Mouse (Mus musculus) embryonic facial prominence, embryonic 10.5 days (tissue): ENCODE measurements around the gene Sema3c. TPM values are rescaled to one million over a fixed set of nuclear protein-coding genes. Genes with fewer than 3 reads are reported as not detected.

ENCODE experiments used
- DNase-seq: peaks from one replicate; pipeline ENCODE4 v3.0.0-alpha.2; 2017; ENCODE audit warnings: low spot score
- H3K27ac ChIP-seq: fragments of 300-500 bp; sonication (generic); replicated peaks from 2 replicates; pipeline ENCODE4 v1.5.1; 2016; ENCODE audit warnings: mild to moderate bottlenecking
- H3K27me3 ChIP-seq: fragments of 300-500 bp; sonication (generic); replicated peaks from 2 replicates; pipeline ENCODE4 v1.6.1; 2016; ENCODE audit warnings: low read depth, mild to moderate bottlenecking; ENCODE audit not compliant: poor library complexity, severe bottlenecking
- H3K36me3 ChIP-seq: fragments of 300-500 bp; sonication (generic); replicated peaks from 2 replicates; pipeline ENCODE4 v1.6.1; 2016; ENCODE audit warnings: mild to moderate bottlenecking, moderate library complexity
- H3K4me1 ChIP-seq: fragments of 300-500 bp; sonication (generic); 2 replicates; pipeline ENCODE4 v1.6.1; 2016
- H3K4me3 ChIP-seq: fragments of 300-500 bp; sonication (generic); 2 replicates; pipeline ENCODE4 v1.5.1; 2016; ENCODE audit warnings: mild to moderate bottlenecking, moderate library complexity
- H3K9me3 ChIP-seq: fragments of 300-500 bp; sonication (generic); 2 replicates; pipeline ENCODE4 v1.6.1; 2016; ENCODE audit warnings: mild to moderate bottlenecking
- WGBS: fragments of 180-500 bp; shearing (Covaris S2); methylation state at CpG from one replicate; pipeline ENCODE4 v1.1.7; 2016; 5-methylcytosine and 5-hydroxymethylcytosine counted together
- polyA plus RNA-seq: library from polyadenylated mRNA; unstranded; fragments of >200 nt; fragmentation: Nextera tagmentation; extraction: Ambion mirVana; gene quantifications from 2 replicates; pipeline ENCODE4 v1.2.1, GENCODE M21; 2016

The Sema3c gene
- polyA plus RNA-seq, 1 experiment from 2014 or later, result 14.7 TPM

- Histone ChIP-seq H3K36me3 (no peaks in the 10 kb centered on the region), H3K27me3 (no peaks in the 10 kb centered on the region), H3K27ac (no peak overlapping the region), H3K9me3 (no peaks in the 10 kb centered on the region), H3K4me3 (no peak overlapping the region), H3K4me1 (no peaks in the 10 kb centered on the region)
- no peak for DNase-seq
- WGBS, result 89% methylated on average over 2 of the region's 2 CpGs
Measured at GRCm38 (mm10) chr5:17680862-17681261, 106.8 kb downstream of the Sema3c start.

- H3K9me3 ChIP-seq, result no peaks in the 10 kb centered on the region
- H3K4me1 ChIP-seq, result peaks cover 5% of the 10 kb centered on the region; the same call in 1 of the 2 replicates
- no peak for DNase-seq
- WGBS, result 72% methylated on average over 2 of the region's 2 CpGs
- H3K27me3 ChIP-seq, result no peaks in the 10 kb centered on the region
- H3K27ac ChIP-seq, result no peak overlapping the region
- no peaks in the 10 kb centered on the region for H3K36me3 ChIP-seq
- H3K4me3 ChIP-seq, result no peak overlapping the region
Measured at GRCm38 (mm10) chr5:17689121-17689520, 115.0 kb downstream of the Sema3c start.

GRCm38 (mm10) chr5:17689604-17690003 lies 115.5 kb downstream of the Sema3c start:
- H3K27me3 ChIP-seq, result no peaks in the 10 kb centered on the region
- H3K36me3 ChIP-seq, result no peaks in the 10 kb centered on the region
- H3K27ac ChIP-seq, result no peak overlapping the region
- H3K9me3 ChIP-seq, result no peaks in the 10 kb centered on the region
- H3K4me1 ChIP-seq, result peaks cover 5% of the 10 kb centered on the region; the same call in 1 of the 2 replicates
- H3K4me3 ChIP-seq, result no peak overlapping the region
- no peak for DNase-seq
- 74% methylated on average over 5 of the region's 5 CpGs for WGBS

DNA sequence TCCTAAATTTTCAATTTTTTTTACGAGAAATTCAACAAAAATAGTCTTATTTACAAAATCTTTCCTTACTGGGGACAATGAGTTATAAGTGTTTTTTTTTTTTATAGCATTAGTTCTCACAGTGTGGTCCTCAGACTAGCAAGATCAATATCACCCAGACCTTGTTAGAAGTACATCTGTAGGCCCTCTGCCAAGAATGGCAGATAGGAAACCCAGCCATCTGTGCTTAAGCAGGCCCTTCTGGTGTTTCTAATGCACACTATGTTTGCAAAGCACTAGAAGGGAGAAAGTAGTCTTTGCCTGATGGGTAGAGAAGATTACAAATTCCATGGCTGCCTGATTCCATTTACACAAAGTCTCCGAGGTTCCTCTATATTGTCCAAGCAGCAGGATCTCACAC lies 121.3 kb downstream of the Sema3c start:
- Histone ChIP-seq H3K9me3 (no peaks in the 10 kb centered on the region), H3K4me1 (no peaks in the 10 kb centered on the region), H3K27me3 (no peaks in the 10 kb centered on the region), H3K36me3 (no peaks in the 10 kb centered on the region), H3K27ac (no peak overlapping the region), H3K4me3 (no peak overlapping the region)
- WGBS, result 83% methylated on average over 2 of the region's 2 CpGs
- DNase-seq, result no peak

GRCm38 (mm10) chr5:17698905-17699304 lies 124.8 kb downstream of the Sema3c start:
- WGBS, result 89% methylated on average over 2 of the region's 2 CpGs
- no peaks in the 10 kb centered on the region for H3K36me3 ChIP-seq
- DNase-seq, result no peak
- no peaks in the 10 kb centered on the region for H3K9me3 ChIP-seq
- no peak overlapping the region for H3K4me3 ChIP-seq
- no peaks in the 10 kb centered on the region for H3K4me1 ChIP-seq
- H3K27me3 ChIP-seq, result no peaks in the 10 kb centered on the region
- no peak overlapping the region for H3K27ac ChIP-seq

- Histone ChIP-seq H3K9me3 (no peaks in the 10 kb centered on the region), H3K4me3 (no peak overlapping the region), H3K36me3 (no peaks in the 10 kb centered on the region), H3K27me3 (no peaks in the 10 kb centered on the region), H3K27ac (no peak overlapping the region), H3K4me1 (no peaks in the 10 kb centered on the region)
- DNase-seq, result no peak
- 61% methylated on average over 3 of the region's 3 CpGs for WGBS
Measured at GRCm38 (mm10) chr5:17704160-17704559, 130.1 kb downstream of the Sema3c start.

DNA sequence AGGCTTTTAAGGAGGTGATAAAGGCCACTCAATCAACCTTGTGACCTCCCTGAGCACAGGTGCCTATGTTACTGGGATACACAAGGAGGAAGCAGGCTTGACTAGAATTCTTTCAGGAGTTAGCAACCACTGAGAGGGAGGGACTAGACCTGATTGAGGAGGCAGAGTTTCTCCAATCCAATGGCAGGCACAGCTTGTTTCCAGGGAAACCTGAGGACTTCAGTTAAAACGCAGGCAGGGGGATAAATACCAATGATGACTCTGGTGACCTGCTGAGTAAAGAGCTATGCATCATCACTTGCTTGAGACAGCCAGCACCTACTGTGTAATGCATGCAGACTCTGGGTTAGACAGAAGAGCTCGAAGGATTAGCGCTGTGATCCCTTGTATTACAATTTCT lies 133.0 kb downstream of the Sema3c start:
- no peak overlapping the region for H3K4me3 ChIP-seq
- H3K9me3 ChIP-seq, result no peaks in the 10 kb centered on the region
- no peaks in the 10 kb centered on the region for H3K36me3 ChIP-seq
- no peak overlapping the region for H3K27ac ChIP-seq
- no peaks in the 10 kb centered on the region for H3K27me3 ChIP-seq
- 59% methylated on average over 3 of the region's 3 CpGs for WGBS
- no peaks in the 10 kb centered on the region for H3K4me1 ChIP-seq
- DNase-seq, result no peak

GRCm38 (mm10) chr5:17712374-17712773 lies 138.3 kb downstream of the Sema3c start:
- Histone ChIP-seq H3K36me3 (no peaks in the 10 kb centered on the region), H3K27ac (no peak overlapping the region), H3K9me3 (no peaks in the 10 kb centered on the region), H3K27me3 (no peaks in the 10 kb centered on the region), H3K4me1 (no peaks in the 10 kb centered on the region), H3K4me3 (no peak overlapping the region)
- WGBS, result 66% methylated on average over 4 of the region's 4 CpGs
- no peak for DNase-seq

DNA sequence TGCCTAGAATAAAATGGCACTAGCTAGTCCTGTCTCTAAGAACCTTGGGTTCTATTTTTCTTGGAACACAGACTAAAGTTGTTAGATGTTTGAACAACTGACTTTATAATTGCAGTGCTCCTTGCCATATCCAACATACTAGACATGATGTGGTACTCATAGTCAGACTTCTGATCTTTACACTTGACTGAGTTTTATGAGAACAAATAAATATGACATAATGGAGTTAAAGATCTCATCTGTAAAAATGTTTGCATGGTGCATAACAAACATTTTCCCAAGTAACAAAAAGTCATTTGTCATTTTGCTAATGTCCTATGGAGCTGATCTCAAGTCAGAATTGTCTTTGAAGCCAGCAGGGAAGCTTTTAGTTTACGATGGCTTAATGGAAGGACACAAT lies 141.1 kb downstream of the Sema3c start:
- H3K27ac ChIP-seq, result no peak overlapping the region
- H3K4me3 ChIP-seq, result no peak overlapping the region
- H3K9me3 ChIP-seq, result no peaks in the 10 kb centered on the region
- WGBS, result 83% methylated on average over 1 of the region's 1 CpGs
- H3K27me3 ChIP-seq, result no peaks in the 10 kb centered on the region
- no peak for DNase-seq
- H3K4me1 ChIP-seq, result no peaks in the 10 kb centered on the region
- no peaks in the 10 kb centered on the region for H3K36me3 ChIP-seq

DNA sequence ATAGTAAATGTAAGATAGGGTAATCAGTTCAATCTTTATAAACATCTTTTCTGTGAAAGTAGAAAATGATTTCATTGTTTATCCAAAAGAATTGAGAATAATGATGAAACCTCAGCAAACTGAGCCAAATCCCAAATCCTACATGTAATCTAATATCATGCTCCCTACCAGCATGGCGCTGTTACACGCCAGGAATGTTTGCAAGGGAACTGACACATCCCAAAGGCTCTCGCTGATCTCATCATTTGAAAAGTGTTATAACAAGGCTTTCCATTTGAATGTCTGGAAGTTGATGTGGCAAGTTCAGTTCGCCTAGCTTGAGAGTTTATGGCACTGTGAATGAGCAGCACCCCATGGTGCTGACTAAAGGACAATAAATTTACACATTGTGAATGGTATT lies 145.9 kb downstream of the Sema3c start:
- WGBS, result 85% methylated on average over 4 of the region's 4 CpGs
- no peak overlapping the region for H3K4me3 ChIP-seq
- H3K36me3 ChIP-seq, result no peaks in the 10 kb centered on the region
- H3K4me1 ChIP-seq, result no peaks in the 10 kb centered on the region
- H3K27me3 ChIP-seq, result no peaks in the 10 kb centered on the region
- no peak overlapping the region for H3K27ac ChIP-seq
- H3K9me3 ChIP-seq, result no peaks in the 10 kb centered on the region
- DNase-seq, result no peak

- no peak for DNase-seq
Measured at GRCm38 (mm10) chr5:17724031-17724430, 149.9 kb downstream of the Sema3c start.

GRCm38 (mm10) chr5:17728047-17728446 lies 154.0 kb downstream of the Sema3c start:
- Histone ChIP-seq H3K4me3 (no peak overlapping the region), H3K9me3 (no peaks in the 10 kb centered on the region), H3K27ac (no peak overlapping the region), H3K36me3 (0 out of 2 replicates have a peak, but pooled peaks cover 13% of the 10 kb centered on the region), H3K27me3 (no peaks in the 10 kb centered on the region), H3K4me1 (no peaks in the 10 kb centered on the region)
- no peak for DNase-seq
- WGBS, result 85% methylated on average over 5 of the region's 5 CpGs

More at GRCm38 (mm10) chr5:17724031-17724430, 149.9 kb downstream of the Sema3c start:
- Histone ChIP-seq H3K36me3 (0 out of 2 replicates have a peak, but pooled peaks cover 13% of the 10 kb centered on the region), H3K4me1 (no peaks in the 10 kb centered on the region), H3K9me3 (no peaks in the 10 kb centered on the region), H3K4me3 (no peak overlapping the region), H3K27me3 (no peaks in the 10 kb centered on the region), H3K27ac (no peak overlapping the region)
- WGBS, result 64% methylated on average over 2 of the region's 2 CpGs

- no peaks in the 10 kb centered on the region for H3K36me3 ChIP-seq
- H3K4me1 ChIP-seq, result peaks cover 2% of the 10 kb centered on the region; the same call in 1 of the 2 replicates
- DNase-seq, result no peak
- no peaks in the 10 kb centered on the region for H3K27me3 ChIP-seq
- WGBS, result 52% methylated on average over 3 of the region's 3 CpGs
- H3K9me3 ChIP-seq, result no peaks in the 10 kb centered on the region
- H3K4me3 ChIP-seq, result no peak overlapping the region
- H3K27ac ChIP-seq, result no peak overlapping the region
Measured at GRCm38 (mm10) chr5:17739805-17740204, 165.7 kb downstream of the Sema3c start.

DNA sequence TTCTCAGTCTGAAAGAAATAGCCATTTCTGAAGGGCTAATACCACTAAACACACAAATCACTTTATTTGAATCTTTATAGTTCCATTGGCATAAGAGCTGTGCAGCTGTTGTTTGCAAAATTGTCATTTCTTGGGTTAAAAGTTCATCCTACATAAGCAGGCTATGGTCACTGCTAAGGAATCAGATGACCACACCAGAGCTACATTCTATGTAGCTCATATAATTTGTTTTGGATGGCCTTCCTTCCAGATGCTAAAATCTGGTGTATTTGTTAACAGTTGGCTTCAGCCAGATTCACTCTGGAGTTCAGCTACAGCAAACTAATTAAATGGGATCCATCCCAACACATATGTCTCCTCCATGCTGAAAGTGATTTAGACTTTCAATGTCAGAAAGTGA lies 172.4 kb downstream of the Sema3c start:
- DNase-seq, result no peak
- Histone ChIP-seq H3K27ac (no peak overlapping the region), H3K4me1 (peaks cover 5% of the 10 kb centered on the region; the same call in 1 of the 2 replicates), H3K36me3 (no peaks in the 10 kb centered on the region), H3K4me3 (no peak overlapping the region), H3K9me3 (no peaks in the 10 kb centered on the region), H3K27me3 (no peaks in the 10 kb centered on the region)
